Mouse (Mus musculus): ENCODE results near the gene Gcc2.

GRCm38 (mm10) chr10:58310791-58311190 lies 55.5 kb downstream of the Gcc2 start:
- TF ChIP-seq CTCF (IDR thresholded peaks at IDR 0.05; ENCODE audit: low read depth) (no peak), EP300 (IDR thresholded peaks at IDR 0.05; ENCODE audit: low read depth) (no peak)

All from liver, embryonic 14.5 days (tissue).